Comparison of ENCODE assay signal across 12 mouse cellular contexts in genomic region chr19:30331850-30332249, GRCm38 (mm10).
"Had no signal": no experiment of that assay in that cellular context is flagged by ENCODE, and none has a peak within 500 bp of the region (broad histone marks: within the 10 kb centered on the region; RNA-seq: fewer than 3 reads in every experiment).

No protein-coding gene starts in this region.

- DNase-seq: layer of hippocampus, postnatal 36 days; lung, adult 18-20 months; right cerebral cortex, adult 18-20 months; thymus, postnatal 4 days had no signal

- H3K36me3 ChIP-seq: limb, embryonic 15.5 days; midbrain, embryonic 13.5 days; neural tube, embryonic 15.5 days had no signal

- H3K27me3 ChIP-seq: limb, embryonic 15.5 days; midbrain, embryonic 13.5 days; neural tube, embryonic 15.5 days had no signal

- H3K27ac ChIP-seq: limb, embryonic 15.5 days; liver, embryonic 14.5 days; midbrain, embryonic 13.5 days; neural tube, embryonic 15.5 days; stomach, postnatal 0 days had no signal

- H3K4me2 ChIP-seq: limb, embryonic 15.5 days; midbrain, embryonic 13.5 days; neural tube, embryonic 15.5 days had no signal

- H3K4me3 ChIP-seq: limb, embryonic 15.5 days; midbrain, embryonic 13.5 days; myocyte; neural tube, embryonic 15.5 days had no signal

- H3K4me1 ChIP-seq: limb, embryonic 15.5 days; midbrain, embryonic 13.5 days; neural tube, embryonic 15.5 days had no signal

- H3K9me3 ChIP-seq: limb, embryonic 15.5 days; midbrain, embryonic 13.5 days; neural tube, embryonic 15.5 days had no signal

- H3K9ac ChIP-seq: limb, embryonic 15.5 days; liver, embryonic 14.5 days; midbrain, embryonic 13.5 days; neural tube, embryonic 15.5 days had no signal

- ATAC-seq: inflammation-experienced regulatory T-cells, adult 6 months; intestine, postnatal 0 days; midbrain, embryonic 13.5 days had no signal
